17 mouse cellular contexts compared by ENCODE assay signal in genomic region chr2:144308561-144308960, GRCm38 (mm10). TPM values are rescaled to one million over a fixed set of nuclear protein-coding genes. Genes with fewer than 3 reads are reported as not detected.
A peak's percentile ranks its signal among the peaks of the same experiment; 100 is the strongest.
DNase-seq lines count a peak whose midpoint lies in the region; ATAC-seq lines count a peak whose summit lies in the region.
"Had no signal": no experiment of that assay in that cellular context is flagged by ENCODE, and none has a peak within 500 bp of the region (broad histone marks: within the 10 kb centered on the region; RNA-seq: fewer than 3 reads in every experiment).

No protein-coding gene starts in this region.

- H3K27ac ChIP-seq in kidney, embryonic 16.5 days (ENCODE audit: low read length), result no peak overlapping the region
- no peak overlapping the region for H3K27ac ChIP-seq in liver, embryonic 15.5 days (replicated peaks)
- H3K27ac ChIP-seq: neural tube, embryonic 13.5 days had no signal

- H3K4me2 ChIP-seq in kidney, embryonic 16.5 days (replicated peaks; ENCODE audit: low read depth, low read length), result no peak overlapping the region
- peak overlapping the region; percentile 30 for H3K4me2 ChIP-seq in liver, embryonic 15.5 days
- H3K4me2 ChIP-seq: neural tube, embryonic 13.5 days had no signal

- 66% methylated on average over 8 of the region's 8 CpGs for WGBS in kidney, embryonic 16.5 days
- WGBS in liver, embryonic 15.5 days (ENCODE audit: insufficient replicate concordance), result 44% methylated on average over 8 of the region's 8 CpGs

- ATAC-seq in kidney, embryonic 16.5 days (ENCODE audit: low FRiP score, low TSS enrichment), result peak; percentile 71; the same call in 1 of the 2 replicates
- ATAC-seq in liver, embryonic 15.5 days (ENCODE audit: insufficient read depth), result peak; percentile 31; the same call in 1 of the 2 replicates
- ATAC-seq: midbrain, embryonic 16.5 days had no signal

- no peaks in the 10 kb centered on the region for H3K36me3 ChIP-seq in kidney, embryonic 16.5 days (ENCODE audit: insufficient read depth, low read length)
- H3K36me3 ChIP-seq in liver, embryonic 15.5 days (replicated peaks), result no peaks in the 10 kb centered on the region
- H3K36me3 ChIP-seq: neural tube, embryonic 13.5 days had no signal

- peaks cover 4% of the 10 kb centered on the region; the same call in 1 of the 2 replicates for H3K4me1 ChIP-seq in kidney, embryonic 16.5 days (ENCODE audit: insufficient read depth, low read length)
- H3K4me1 ChIP-seq in liver, embryonic 15.5 days (replicated peaks), result peaks cover 3% of the 10 kb centered on the region; the same call in 1 of the 2 replicates
- H3K4me1 ChIP-seq: neural tube, embryonic 13.5 days had no signal

- no peak overlapping the region for H3K9ac ChIP-seq in kidney, embryonic 16.5 days (replicated peaks; ENCODE audit: low read length)
- H3K9ac ChIP-seq in liver, embryonic 15.5 days, result no peak overlapping the region
- H3K9ac ChIP-seq: neural tube, embryonic 13.5 days had no signal

- no peaks in the 10 kb centered on the region for H3K27me3 ChIP-seq in kidney, embryonic 16.5 days (ENCODE audit: insufficient read depth, low read length)
- no peaks in the 10 kb centered on the region for H3K27me3 ChIP-seq in liver, embryonic 15.5 days
- H3K27me3 ChIP-seq: CH12.LX; neural tube, embryonic 13.5 days had no signal

- no peak overlapping the region for H3K4me3 ChIP-seq in kidney, embryonic 16.5 days (ENCODE audit: low read length)
- H3K4me3 ChIP-seq in liver, embryonic 15.5 days (replicated peaks), result no peak overlapping the region
- H3K4me3 ChIP-seq: neural tube, embryonic 13.5 days had no signal

- peak; percentile 80 for DNase-seq in cerebellum, adult 11-12 months
- peak; percentile 56 to 80 for DNase-seq in cerebellum, postnatal 14 days
- no peak for DNase-seq in adrenal gland, adult 2 months
- no peak for DNase-seq in adrenal gland, postnatal 25 days
- DNase-seq in adrenal gland, postnatal 36 days, result no peak
- DNase-seq in right cerebral cortex, postnatal 10 days (ENCODE audit: low spot score in 2 of 2), result no peak
- DNase-seq: adrenal gland, postnatal 14 days; embryo, embryonic 11 days; heart, adult 18-20 months; heart, postnatal 36 days; lung, adult 18-20 months; thymus, adult 18-20 months had no signal

- no peaks in the 10 kb centered on the region for H3K9me3 ChIP-seq in kidney, embryonic 16.5 days (ENCODE audit: low read length)
- H3K9me3 ChIP-seq in liver, embryonic 15.5 days (replicated peaks), result no peaks in the 10 kb centered on the region
- H3K9me3 ChIP-seq: neural tube, embryonic 13.5 days had no signal

RNA-seq across cellular contexts. Expression of gene Ovol2, which starts 23.4 kb away (rescaled TPM):
- polyA plus RNA-seq in kidney, embryonic 16.5 days (2015; fragmentation: Nextera tagmentation; extraction: Ambion mirVana), result 1.1 and 1.2 TPM in 2 replicates
- not detected in 2 replicates for polyA plus RNA-seq in liver, embryonic 15.5 days (2015; fragmentation: Nextera tagmentation; extraction: Ambion mirVana)
- total RNA-seq in adrenal gland, adult 2 months (2021), result not detected
- not detected in 2 replicates for polyA plus RNA-seq in adrenal gland, adult 2 months (2012; rRNA removed)
- not detected in 2 replicates for total RNA-seq in adrenal gland, postnatal 25 days (2021)
- total RNA-seq in adrenal gland, postnatal 36 days (2021), result not detected
- total RNA-seq: adrenal gland, postnatal 14 days; CH12.LX; heart, adult 18-20 months; heart, postnatal 36 days had no signal
- polyA plus RNA-seq: midbrain, embryonic 16.5 days had no signal

RNA-seq across cellular contexts. Expression of gene Snx5, which starts 37.9 kb away (rescaled TPM):
- polyA plus RNA-seq in kidney, embryonic 16.5 days (2015; fragmentation: Nextera tagmentation; extraction: Ambion mirVana), result 118 and 122 TPM in 2 replicates
- 55.7 and 59.4 TPM in 2 replicates for polyA plus RNA-seq in liver, embryonic 15.5 days (2015; fragmentation: Nextera tagmentation; extraction: Ambion mirVana)
- total RNA-seq in adrenal gland, adult 2 months (2021), result 100 to 1,000 TPM in 1 of 2 experiments, 10 to 100 TPM in 1; 87.4 to 105 TPM
- 34.9 and 35.1 TPM in 2 replicates for polyA plus RNA-seq in adrenal gland, adult 2 months (2012; rRNA removed)
- 91.6 and 107 TPM in 2 replicates for total RNA-seq in adrenal gland, postnatal 25 days (2021)
- total RNA-seq in adrenal gland, postnatal 36 days (2021), result 100 to 1,000 TPM in 1 of 2 experiments, 10 to 100 TPM in 1; 93.4 to 105 TPM

RNA-seq across cellular contexts. Expression of gene Mgme1, which starts 38.1 kb away (rescaled TPM):
- 28.7 and 29.8 TPM in 2 replicates for polyA plus RNA-seq in kidney, embryonic 16.5 days (2015; fragmentation: Nextera tagmentation; extraction: Ambion mirVana)
- 9.8 and 10.5 TPM in 2 replicates for polyA plus RNA-seq in liver, embryonic 15.5 days (2015; fragmentation: Nextera tagmentation; extraction: Ambion mirVana)
- total RNA-seq in adrenal gland, adult 2 months (2021), result 10 to 100 TPM; 22.3 to 22.7 TPM
- 4.4 and 4.6 TPM in 2 replicates for polyA plus RNA-seq in adrenal gland, adult 2 months (2012; rRNA removed)
- 25.8 and 26.8 TPM in 2 replicates for total RNA-seq in adrenal gland, postnatal 25 days (2021)
- total RNA-seq in adrenal gland, postnatal 36 days (2021), result 10 to 100 TPM; 20.4 to 21.7 TPM

Comparison
In these comparisons a context has a peak if more than half of its experiments do, and no peak if none do; other contexts are left out.
1. DNase-seq: peak in cerebellum, adult 11-12 months (single experiment) and cerebellum, postnatal 14 days (2 of 2); none in adrenal gland, adult 2 months (single experiment), adrenal gland, postnatal 25 days (single experiment), adrenal gland, postnatal 36 days (0 of 2) and right cerebral cortex, postnatal 10 days (0 of 2).